Mouse (Mus musculus): ENCODE measurements at regions not wholly inside any gene's neighbourhood (a gene's known extent, or its start where the extent isn't known, plus 50 kb on each side); places are given as distances from the start of the nearest gene placed in this dataset.

- no peaks in the 10 kb centered on the region for H3K9me3 ChIP-seq (ENCODE audit: control insufficient read depth)
- no peak overlapping the region for H3K4me2 ChIP-seq (replicated peaks; ENCODE audit: low read depth)
- H3K36me3 ChIP-seq (ENCODE audit: control insufficient read depth, insufficient read depth): no peaks in the 10 kb centered on the region
- no peak overlapping the region for H3K4me3 ChIP-seq (ENCODE audit: low read depth, low read length)
- no peaks in the 10 kb centered on the region for H3K27me3 ChIP-seq (replicated peaks; ENCODE audit: control insufficient read depth, insufficient read depth, low read length)
- no peaks in the 10 kb centered on the region for H3K4me1 ChIP-seq (replicated peaks; ENCODE audit: control insufficient read depth, insufficient read depth, low read length)
- H3K27ac ChIP-seq (ENCODE audit: low read depth, low read length): no peak overlapping the region
- no peak overlapping the region for H3K9ac ChIP-seq (ENCODE audit: low read depth, low read length)
- no peak for TF ChIP-seq CTCF (IDR thresholded peaks at IDR 0.05; ENCODE audit: low read depth)
- no peak for ATAC-seq
- WGBS: 71% methylated on average over 9 of the region's 9 CpGs
These were observed 231.7 kb upstream of the Krr1 start for GRCm38 (mm10) chr10:111740586-111741265.

DNA sequence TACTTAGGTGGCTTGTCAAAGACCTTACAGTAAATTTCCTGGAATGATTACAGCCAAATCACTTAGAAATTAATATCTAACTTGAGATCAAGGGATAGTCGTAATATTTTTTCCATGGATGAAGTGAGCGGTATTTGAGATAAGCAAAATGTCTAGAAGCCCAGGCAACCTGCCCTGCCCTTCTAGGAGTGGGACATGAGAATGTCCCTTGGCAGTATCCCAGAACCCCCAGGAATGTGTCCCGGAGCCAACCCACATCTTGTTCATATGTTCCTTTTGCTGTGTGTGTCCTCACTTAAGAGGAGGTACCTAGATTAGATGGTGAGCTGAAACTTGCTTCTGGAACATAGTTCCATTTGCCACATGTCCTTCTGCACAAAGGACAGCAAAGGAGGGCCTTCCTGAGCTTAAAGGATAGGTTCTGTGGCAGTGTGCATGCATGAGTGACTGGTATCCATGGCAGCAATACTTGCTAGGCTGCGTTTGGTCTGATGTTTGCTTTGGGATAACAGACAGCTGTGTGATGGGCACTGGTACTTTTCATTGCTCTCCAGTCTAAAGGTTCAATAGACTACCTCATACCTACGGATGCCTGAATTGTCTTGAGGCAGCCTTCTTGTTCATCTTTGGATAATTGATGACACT, 231.0 kb upstream of the Krr1 start:
- Histone ChIP-seq H3K4me1 (replicated peaks; ENCODE audit: control insufficient read depth, insufficient read depth, low read length) (no peaks in the 10 kb centered on the region), H3K4me2 (replicated peaks; ENCODE audit: low read depth) (no peak overlapping the region), H3K9ac (ENCODE audit: low read depth, low read length) (no peak overlapping the region), H3K27me3 (replicated peaks; ENCODE audit: control insufficient read depth, insufficient read depth, low read length) (no peaks in the 10 kb centered on the region), H3K27ac (ENCODE audit: low read depth, low read length) (no peak overlapping the region), H3K9me3 (ENCODE audit: control insufficient read depth) (no peaks in the 10 kb centered on the region), H3K36me3 (ENCODE audit: control insufficient read depth, insufficient read depth) (no peaks in the 10 kb centered on the region), H3K4me3 (ENCODE audit: low read depth, low read length) (no peak overlapping the region)
- WGBS: 54% methylated on average over 5 of the region's 5 CpGs
- no peak for TF ChIP-seq CTCF (IDR thresholded peaks at IDR 0.05; ENCODE audit: low read depth)
- no peak for ATAC-seq

DNA sequence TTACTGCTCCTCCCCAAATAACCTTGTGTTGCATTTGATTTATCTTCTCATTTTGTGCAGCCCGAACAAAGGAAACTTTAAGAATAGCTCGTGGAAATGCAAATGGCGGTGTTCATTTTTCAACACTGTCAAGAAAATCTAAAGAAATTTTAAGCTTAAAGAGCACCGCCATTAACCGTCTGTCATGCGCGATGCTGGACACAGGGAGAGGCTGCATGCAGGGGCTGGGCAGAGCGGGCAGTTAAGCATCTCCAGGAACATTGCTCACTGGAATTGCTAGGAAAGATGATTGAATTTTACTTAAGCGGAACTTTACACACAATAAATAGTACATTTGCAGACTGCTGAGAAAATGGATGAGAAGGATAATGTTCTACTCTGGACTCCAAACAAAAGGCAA, 229.2 kb upstream of the Krr1 start:
- WGBS: 82% methylated on average over 9 of the region's 9 CpGs

GRCm38 (mm10) chr10:111745116-111745515, 227.3 kb upstream of the Krr1 start:
- no peaks in the 10 kb centered on the region for H3K4me1 ChIP-seq (replicated peaks; ENCODE audit: control insufficient read depth, insufficient read depth, low read length)
- H3K36me3 ChIP-seq (ENCODE audit: control insufficient read depth, insufficient read depth): no peaks in the 10 kb centered on the region
- peak; percentile 76 for ATAC-seq
- 70% methylated on average over 3 of the region's 3 CpGs for WGBS
- H3K27me3 ChIP-seq (replicated peaks; ENCODE audit: control insufficient read depth, insufficient read depth, low read length): no peaks in the 10 kb centered on the region
- H3K4me3 ChIP-seq (ENCODE audit: low read depth, low read length): no peak overlapping the region
- H3K4me2 ChIP-seq (replicated peaks; ENCODE audit: low read depth): no peak overlapping the region
- H3K27ac ChIP-seq (ENCODE audit: low read depth, low read length): no peak overlapping the region
- H3K9me3 ChIP-seq (ENCODE audit: control insufficient read depth): no peaks in the 10 kb centered on the region
- no peak overlapping the region for H3K9ac ChIP-seq (ENCODE audit: low read depth, low read length)
- TF ChIP-seq CTCF (IDR thresholded peaks at IDR 0.05; ENCODE audit: low read depth): no peak

More for the DNA sequence above, 229.2 kb upstream of the Krr1 start:
- no peaks in the 10 kb centered on the region for H3K27me3 ChIP-seq (replicated peaks; ENCODE audit: control insufficient read depth, insufficient read depth, low read length)
- no peak for TF ChIP-seq CTCF (IDR thresholded peaks at IDR 0.05; ENCODE audit: low read depth)
- H3K9me3 ChIP-seq (ENCODE audit: control insufficient read depth): no peaks in the 10 kb centered on the region
- H3K4me1 ChIP-seq (replicated peaks; ENCODE audit: control insufficient read depth, insufficient read depth, low read length): no peaks in the 10 kb centered on the region
- no peaks in the 10 kb centered on the region for H3K36me3 ChIP-seq (ENCODE audit: control insufficient read depth, insufficient read depth)
- no peak overlapping the region for H3K4me3 ChIP-seq (ENCODE audit: low read depth, low read length)
- H3K4me2 ChIP-seq (replicated peaks; ENCODE audit: low read depth): no peak overlapping the region
- H3K9ac ChIP-seq (ENCODE audit: low read depth, low read length): no peak overlapping the region
- no peak overlapping the region for H3K27ac ChIP-seq (ENCODE audit: low read depth, low read length)
- ATAC-seq: no peak

- Histone ChIP-seq H3K36me3 (ENCODE audit: control insufficient read depth, insufficient read depth) (no peaks in the 10 kb centered on the region), H3K9ac (ENCODE audit: low read depth, low read length) (no peak overlapping the region), H3K4me2 (replicated peaks; ENCODE audit: low read depth) (no peak overlapping the region), H3K4me1 (replicated peaks; ENCODE audit: control insufficient read depth, insufficient read depth, low read length) (no peaks in the 10 kb centered on the region), H3K27me3 (replicated peaks; ENCODE audit: control insufficient read depth, insufficient read depth, low read length) (no peaks in the 10 kb centered on the region), H3K9me3 (ENCODE audit: control insufficient read depth) (no peaks in the 10 kb centered on the region), H3K27ac (ENCODE audit: low read depth, low read length) (no peak overlapping the region), H3K4me3 (ENCODE audit: low read depth, low read length) (no peak overlapping the region)
- TF ChIP-seq CTCF (IDR thresholded peaks at IDR 0.05; ENCODE audit: low read depth): no peak
- 52% methylated on average over 12 of the region's 12 CpGs for WGBS
- peak; percentile 71 for ATAC-seq
These were observed 226.2 kb upstream of the Krr1 start for GRCm38 (mm10) chr10:111746067-111746878.

DNA sequence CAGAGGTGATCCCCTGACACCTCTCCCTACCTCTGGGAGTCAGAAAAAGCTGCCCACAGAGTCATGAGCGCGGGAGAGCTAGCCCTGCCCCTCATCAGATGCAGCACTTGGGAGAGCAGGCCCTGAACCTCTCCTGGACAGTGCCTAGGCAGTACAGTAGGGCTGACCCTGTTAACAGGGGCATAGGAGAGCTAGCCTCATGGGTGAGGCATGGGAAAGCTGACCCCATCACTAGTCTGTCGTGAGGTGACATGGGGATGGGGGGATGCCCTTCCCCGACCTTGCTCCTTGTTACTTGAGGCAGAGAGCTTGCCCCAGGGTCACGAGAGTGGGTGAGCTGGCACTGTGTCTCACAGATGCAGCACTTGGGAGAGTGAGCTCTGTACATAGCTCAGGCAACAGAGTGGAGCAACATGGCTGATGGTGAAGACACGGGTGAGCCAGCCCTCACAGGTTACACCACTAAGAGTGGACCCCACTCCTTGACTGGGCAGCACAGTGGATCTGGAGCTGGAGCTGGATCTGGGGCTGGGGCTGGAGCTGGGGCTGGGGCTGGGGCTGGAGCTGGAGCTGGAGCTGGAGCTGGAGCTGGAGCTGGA, 225.5 kb upstream of the Krr1 start:
- Histone ChIP-seq H3K27me3 (replicated peaks; ENCODE audit: control insufficient read depth, insufficient read depth, low read length) (no peaks in the 10 kb centered on the region), H3K27ac (ENCODE audit: low read depth, low read length) (no peak overlapping the region), H3K4me3 (ENCODE audit: low read depth, low read length) (no peak overlapping the region), H3K9me3 (ENCODE audit: control insufficient read depth) (no peaks in the 10 kb centered on the region), H3K4me2 (replicated peaks; ENCODE audit: low read depth) (no peak overlapping the region), H3K36me3 (ENCODE audit: control insufficient read depth, insufficient read depth) (no peaks in the 10 kb centered on the region), H3K4me1 (replicated peaks; ENCODE audit: control insufficient read depth, insufficient read depth, low read length) (no peaks in the 10 kb centered on the region), H3K9ac (ENCODE audit: low read depth, low read length) (no peak overlapping the region)
- TF ChIP-seq CTCF (IDR thresholded peaks at IDR 0.05; ENCODE audit: low read depth): no peak
- 90% methylated on average over 6 of the region's 6 CpGs for WGBS
- no peak for ATAC-seq
